Mouse (Mus musculus): ENCODE results near the gene Aplp1.
"Not testable (repeated sequence)": the region's sequence is repeated elsewhere in the genome, so short reads cannot be mapped to it uniquely, and the experiment has no call there.

The Aplp1 gene

DNA sequence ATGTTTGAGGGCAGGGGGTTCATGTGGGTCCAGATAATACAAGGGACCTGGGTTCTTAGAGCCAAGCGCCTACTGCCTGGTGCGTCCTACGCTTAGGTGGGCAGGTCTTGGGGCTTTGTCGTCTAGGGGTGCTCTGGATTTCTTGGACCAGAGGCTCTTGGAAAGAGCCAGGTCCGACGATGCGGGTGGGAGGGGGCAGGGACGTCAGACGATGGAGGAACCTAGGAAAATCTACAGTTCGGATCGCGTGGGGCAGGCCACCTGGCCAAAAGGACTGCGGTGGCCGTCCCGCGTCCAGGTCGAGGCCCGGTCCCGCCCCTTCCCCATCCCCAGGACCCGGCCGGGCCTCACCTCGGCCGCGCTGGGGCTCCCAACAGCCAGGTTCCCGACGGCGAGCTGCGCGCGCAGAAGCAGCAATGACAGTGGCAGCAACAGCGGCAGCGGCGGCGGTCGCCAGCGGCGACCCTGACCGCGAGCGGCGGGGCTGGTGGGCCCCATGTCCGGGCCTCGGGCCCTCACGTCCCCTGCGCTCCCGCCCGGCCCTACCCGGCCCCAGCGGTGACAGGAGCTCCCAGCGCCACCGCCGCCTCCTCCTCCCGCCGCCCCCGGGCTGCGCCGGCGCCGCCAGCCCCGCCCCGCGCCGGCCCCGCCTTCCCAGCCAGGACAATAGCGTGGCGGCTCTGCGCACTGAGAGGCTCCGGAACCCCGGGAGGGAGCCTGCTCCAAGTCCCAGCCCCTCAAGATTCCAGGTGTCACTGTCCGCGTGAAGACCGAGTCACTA lies at the start of gene Aplp1:
Gene Aplp1, minus strand, starts transcription at position 565 of the 781 bp plus-strand sequence.
- DNase-seq, result peak; percentile 76

DNA sequence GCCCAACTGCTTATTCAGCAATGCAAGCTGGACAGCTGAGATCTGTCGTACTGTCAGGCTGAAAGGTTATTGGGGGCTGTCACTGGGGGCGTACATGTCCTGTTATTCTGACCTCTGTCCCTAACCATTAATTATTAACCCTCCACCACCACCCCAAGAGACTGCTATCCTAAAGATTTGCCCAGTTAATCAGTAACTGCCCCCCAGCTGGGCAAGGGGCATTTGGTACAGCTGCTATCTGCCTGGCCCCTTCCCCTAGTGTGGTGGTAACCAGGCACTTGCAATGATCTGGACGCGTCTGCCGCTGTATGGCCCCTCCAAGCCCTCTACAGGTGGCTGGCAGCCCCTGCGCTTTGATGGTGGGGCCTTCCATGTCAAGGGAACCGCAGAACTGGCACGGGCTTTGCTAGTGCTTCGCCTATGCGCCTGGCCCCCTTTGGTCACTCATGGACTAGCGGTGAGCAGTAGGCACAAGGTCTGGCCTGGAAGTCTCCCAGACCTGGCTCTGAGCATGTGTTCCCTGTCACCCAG lies 48.1 kb upstream of the Aplp1 start, which contains the start of gene Prodh2:
Gene Prodh2, plus strand, starts transcription at position 222 of the 531 bp plus-strand sequence.
- DNase-seq, result no peak

DNA sequence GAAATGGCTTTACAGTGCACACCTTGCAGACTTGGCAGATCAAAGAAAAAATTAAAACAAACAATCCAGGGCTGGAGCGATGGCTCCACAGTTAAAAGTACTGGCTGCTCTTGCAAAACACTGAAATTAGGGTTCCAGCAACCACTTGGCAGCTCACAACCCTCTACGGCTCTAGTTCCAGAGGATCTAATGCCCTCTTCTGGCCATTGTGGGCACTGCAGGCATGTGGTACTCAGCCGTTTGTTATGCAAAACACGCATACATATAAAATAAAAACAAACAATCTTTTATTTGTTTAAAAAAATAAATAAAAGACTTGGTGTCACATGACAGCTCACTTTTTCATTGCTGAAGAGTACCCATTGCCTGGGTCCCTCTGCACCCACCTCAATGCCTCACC lies 47.4 kb upstream of the Aplp1 start:
- DNase-seq, result peak; percentile 86

DNA sequence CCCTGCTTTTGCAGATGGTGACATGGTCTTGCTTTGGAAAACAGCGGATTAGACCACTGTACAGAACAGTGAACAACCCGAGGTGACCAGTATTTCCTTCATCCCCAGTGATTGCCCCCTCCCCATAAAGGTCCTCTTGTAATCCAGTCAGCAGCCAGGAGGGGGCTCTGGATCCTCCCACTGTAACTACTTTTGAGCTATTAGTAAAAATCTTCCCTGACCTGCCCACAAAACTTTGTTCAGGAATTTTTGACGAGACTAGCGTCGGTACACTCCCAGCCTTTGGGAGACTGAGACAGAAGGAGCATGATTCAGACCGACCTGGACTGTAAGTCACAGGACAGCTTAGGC lies 45.6 kb upstream of the Aplp1 start:
- DNase-seq, result no peak

DNA sequence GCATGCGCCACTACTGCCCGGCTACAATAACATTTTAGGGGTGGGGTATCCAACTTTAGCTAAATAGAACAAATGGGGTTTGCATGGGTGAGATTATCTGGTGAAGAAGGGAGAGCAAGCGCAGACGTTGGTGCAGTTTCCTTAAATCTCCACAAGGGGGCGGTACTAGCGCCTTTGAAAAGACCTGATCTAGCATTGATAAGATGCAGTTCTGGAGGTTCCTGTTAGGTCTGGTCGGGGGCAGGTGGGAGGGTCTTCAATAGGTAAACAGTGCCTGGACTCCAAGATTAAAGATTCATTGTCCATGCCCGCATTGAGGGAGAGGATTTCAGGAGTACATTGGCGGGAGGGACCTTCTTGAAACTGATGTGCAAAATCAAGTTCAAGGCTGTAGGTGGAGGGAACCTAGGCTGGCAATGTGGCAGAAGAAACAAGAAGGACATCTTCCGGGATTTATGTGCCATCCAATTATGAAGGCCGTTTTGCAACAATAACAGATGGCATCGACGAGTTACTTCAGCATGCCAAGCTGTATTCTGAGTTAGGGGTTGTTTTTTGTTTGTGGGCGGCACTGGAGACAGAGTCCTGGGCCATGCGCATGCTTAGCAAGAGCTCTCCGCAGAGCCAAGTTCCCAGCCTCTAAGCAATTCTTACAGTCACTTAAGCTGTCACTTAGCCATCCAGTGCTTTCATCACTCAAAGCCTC lies 45.1 kb upstream of the Aplp1 start:
- peak; percentile 48 for DNase-seq

DNA sequence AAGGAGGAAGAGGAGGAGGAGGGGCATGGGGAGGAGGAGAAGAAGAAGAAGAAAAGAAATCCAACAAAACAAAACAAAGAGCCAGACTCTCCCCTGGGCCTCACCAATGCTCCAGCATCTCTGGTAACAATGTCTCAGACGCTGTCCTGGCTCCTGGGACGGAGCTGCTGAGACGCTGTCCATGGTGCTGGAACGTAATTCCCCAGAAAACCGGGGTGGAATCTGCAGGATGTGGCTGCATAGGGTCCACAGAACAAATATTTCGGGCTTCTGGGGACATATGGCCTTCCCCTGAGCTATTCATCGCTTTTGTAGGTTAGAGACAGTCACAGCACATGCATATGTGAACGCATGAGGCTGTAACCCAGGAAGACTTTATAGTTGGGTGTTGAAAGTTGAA lies 38.9 kb upstream of the Aplp1 start:
- DNase-seq, result no peak

DNA sequence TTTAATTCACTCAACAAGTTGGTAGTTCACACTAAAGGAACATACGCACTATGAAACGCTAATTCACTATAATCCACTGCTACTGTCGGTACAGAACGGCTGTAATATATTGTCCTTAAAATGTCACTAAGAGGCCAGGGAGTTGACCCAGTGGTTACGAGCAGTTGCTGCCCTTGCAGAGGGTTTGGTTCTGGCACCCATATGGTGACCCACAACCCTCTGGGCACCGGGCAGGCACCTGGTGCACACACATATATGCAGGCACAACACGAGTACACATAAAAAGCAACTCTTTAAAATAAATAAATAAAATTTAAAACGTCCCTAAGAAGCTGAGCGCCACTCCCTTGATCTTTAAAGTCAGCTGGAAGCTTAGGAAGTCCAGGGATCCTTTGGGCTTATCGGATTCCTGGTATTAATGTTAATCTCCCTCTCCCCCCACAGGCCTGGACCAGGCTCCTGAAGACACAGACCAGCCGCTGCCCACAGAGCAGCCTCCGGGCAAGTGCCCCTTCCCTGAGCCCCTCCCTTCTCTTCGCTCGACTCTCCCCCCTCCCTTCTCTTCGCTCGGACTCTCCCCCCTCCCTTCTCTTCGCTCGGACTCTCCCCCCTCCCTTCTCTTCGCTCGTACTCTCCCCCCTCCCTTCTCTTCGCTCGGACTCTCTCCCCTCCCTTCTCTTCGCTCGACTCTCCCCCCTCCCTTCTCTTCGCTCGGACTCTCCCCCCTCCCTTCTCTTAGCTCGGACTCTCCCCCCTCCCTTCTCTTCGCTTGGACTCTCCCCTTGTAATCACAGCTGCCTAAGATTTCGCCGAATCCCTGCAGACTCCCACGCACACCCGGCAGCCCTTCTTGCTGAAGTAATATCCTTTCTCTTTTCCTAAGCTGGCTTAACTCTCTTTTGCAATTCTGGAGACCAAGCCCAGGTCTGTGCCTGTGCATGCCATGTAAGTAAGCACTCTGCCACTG lies 32.4 kb upstream of the Aplp1 start:
- DNase-seq, result no peak

DNA sequence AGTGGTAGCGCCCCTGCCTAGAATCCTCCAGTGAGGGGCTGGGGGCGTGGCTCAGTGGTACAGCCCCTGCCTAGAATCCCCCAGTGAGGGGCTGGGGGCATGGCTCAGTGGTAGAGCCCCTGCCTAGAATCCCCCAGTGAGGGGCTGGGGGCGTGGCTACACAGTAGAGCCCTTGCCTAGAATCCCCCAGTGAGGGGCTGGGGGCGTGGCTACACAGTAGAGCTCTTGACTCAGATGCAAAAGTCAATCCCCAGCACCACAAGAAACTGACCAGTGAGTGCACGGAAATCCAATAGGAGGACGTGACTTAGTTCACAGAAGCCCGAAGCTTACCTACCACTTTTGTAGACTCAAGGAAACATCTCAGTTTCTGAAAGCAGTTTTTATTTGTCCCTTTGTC lies 30.8 kb upstream of the Aplp1 start:
- DNase-seq, result not testable (repeated sequence)

DNA sequence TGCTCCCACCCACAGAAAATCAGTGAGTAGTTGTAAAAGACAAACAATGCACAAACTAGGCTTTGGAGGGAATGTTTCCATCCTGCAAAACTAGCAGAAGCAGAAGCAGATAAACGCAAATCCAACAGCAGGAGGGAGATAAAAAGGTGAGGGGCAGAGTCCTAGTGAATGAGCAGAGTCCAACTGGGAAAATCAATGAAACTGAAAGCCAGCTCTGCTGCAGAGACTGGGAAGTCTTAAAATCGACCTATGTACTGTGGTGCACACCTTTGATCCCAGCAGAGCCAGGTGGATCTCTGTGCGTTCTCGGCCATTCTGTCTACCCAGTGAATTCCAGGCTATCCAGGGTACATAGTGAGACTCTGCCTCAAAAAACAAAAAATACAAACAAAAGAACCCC lies 29.7 kb upstream of the Aplp1 start:
- no peak for DNase-seq

DNA sequence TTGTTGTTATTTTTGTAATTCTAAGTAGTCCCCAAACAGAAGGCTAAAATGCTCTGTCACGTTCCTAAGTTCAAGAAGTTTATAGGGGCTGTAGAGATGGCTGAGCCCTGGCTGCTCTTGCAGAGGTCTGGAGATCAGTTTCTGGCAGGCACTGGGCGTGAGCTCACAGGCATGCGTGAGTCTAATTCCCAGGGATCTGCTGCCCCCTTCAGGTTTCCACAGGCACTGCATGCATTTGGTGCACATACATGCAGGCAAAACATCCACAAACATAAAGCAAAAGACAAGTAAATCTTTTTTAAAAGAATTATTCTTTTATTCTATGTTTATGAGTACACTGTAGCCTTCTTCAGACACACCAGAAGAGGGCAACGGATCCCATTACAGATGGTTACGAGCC lies 27.1 kb upstream of the Aplp1 start:
- DNase-seq, result no peak

DNA sequence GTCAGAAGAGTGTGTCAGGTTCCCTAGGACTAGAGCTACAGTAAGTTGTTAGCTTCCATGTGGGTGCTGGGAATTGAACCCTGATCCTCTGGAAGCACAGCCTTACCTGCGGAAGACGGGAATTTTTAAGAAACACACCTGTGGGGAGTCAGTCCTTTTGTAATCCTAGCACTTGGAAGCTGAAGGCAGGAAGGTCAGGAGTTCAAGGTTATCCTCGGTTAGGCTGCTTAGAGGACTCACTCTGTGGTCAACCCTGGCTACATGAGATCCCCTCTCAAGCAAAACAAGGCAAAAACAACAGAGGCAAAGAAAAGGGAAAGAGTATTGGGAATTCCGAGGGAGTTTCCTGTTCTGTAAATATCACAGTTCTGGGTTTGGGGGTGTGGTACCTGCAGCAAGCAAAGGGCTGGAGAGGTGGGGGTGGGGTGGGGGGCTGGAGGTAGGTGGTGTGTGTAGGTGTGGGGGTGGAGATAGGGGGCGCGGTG lies 19.5 kb upstream of the Aplp1 start:
- no peak for DNase-seq

DNA sequence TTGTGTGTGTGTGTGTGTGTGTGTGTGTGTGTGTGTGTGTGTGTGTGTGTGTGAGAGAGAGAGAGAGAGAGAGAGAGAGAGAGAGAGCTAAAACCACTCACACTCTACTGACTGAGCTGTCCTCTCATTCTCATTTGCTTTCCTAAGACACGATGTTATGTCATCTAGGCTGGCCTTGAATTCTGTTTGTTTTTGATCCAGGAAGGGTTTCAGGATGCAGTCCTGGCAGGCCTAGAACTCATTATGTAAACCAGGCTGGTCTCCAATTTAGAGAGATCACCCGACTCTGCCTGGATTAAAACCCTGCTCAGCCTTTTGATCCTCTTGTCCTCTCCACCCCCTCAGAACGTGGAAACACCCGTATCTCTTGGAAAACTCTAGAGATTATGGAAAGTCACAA lies 18.7 kb upstream of the Aplp1 start:
- DNase-seq, result no peak

DNA sequence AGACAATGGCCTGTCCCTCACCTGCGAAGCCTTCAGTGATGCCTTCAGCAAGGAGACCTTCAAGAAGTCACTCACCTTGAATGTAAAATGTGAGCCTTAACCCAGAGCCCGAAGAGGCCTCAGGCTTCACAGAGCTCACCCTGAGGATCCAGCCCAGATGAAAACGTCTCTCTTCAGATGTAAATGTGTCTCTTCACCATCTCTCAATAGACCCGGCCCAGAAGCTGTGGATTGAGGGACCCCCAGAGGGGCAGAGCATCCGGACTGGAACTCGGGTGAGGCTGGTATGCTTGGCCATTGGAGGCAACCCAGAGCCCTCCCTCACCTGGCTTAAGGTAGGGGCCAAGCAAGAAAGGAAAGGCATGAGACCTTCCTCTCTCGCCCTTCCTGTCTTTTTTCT lies 18.2 kb upstream of the Aplp1 start:
- DNase-seq, result no peak

DNA sequence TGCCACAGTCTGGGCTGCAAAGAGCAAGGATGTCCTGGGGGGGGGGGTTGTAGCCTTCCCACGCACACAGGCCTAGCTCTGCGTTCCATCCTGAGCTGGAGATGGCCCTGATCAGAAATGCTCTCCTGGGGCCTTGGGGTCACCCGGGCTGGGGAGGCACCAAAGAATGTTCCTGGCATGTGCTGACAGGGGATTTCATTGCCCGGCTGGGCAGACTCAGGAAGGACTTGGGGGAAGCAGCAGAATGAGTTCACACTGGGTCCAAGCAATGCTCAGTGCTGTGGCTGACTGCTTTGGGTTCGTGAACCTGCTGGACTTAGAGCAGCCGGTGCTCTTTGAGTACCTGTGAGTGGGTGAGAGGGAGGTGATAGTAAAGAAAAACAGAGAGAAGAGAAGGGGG lies 14.1 kb upstream of the Aplp1 start:
- no peak for DNase-seq

DNA sequence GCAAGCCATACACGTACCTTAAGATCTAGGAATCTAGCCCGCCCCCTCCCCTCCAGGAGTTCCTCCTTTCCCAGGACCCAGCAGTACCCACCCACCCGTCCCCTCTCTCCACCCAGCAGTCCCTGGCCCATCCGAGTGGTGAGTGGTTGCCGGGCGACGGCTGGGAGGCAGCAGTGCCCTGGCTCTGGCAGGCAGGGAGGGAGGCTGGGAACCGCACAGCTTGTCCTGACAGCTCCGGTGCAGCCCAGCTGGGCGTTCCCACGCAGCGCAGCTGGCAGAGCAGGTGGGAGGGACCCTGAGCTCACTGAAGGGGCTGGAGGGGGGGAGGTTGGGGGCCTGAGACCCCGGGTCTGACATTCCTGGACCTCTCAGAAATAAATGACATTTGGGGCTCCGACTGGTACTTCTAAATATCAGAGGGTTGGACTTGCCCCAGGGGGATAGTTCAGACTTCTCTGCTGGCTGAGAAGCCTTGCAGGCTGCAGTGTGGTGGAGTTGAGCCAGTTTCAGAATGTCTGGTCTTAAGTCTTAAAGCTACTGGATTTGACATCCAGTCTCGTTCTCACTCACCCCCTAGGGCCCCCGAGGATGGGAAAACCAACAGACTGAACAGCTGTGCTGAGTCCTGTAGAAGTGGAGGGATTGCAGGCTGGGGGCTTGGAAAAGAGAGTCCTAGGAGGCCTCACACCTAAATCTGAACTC lies 12.4 kb upstream of the Aplp1 start, which contains the start of the genes Kirrel2 and Nphs1:
Gene Kirrel2, minus strand, starts transcription at position 62 of the 702 bp plus-strand sequence.
Gene Nphs1, plus strand, starts transcription at position 687 of the 702 bp plus-strand sequence.
- DNase-seq, result no peak

DNA sequence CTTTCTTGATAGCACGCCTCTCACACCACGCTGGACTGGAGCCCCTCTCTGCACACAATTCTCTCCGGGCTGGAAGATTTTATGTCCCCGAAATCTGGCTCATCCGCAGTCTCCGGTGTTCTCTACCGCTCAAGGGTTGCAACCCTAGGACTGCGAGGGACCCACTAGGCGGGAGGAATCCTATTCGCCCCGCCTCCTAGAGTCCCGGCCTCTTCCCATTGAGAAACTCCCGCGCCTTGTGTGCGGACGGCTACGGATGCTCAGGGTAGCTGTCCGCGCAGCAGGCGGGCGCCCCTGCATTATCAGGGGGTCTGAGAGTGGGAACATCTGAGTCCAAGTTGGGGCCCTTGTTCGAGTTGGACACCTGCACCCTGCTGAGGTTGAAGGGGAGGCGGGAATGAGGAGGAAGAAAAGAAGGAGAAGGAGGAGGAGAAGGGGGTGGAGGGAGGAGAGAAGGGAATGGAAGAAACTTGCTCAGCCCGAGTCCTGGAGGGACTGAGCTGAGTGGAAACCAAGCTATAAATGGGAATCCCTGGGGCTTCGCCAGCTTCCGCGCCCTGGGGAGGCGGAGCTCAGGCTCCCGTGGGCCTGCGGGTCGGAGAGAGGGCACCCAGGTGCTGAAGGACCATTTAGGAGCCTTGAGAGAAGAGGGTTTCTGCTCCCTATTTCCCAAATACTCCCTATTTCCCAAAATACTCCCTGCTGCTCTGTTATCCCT lies 11.7 kb upstream of the Aplp1 start:
- no peak for DNase-seq

DNA sequence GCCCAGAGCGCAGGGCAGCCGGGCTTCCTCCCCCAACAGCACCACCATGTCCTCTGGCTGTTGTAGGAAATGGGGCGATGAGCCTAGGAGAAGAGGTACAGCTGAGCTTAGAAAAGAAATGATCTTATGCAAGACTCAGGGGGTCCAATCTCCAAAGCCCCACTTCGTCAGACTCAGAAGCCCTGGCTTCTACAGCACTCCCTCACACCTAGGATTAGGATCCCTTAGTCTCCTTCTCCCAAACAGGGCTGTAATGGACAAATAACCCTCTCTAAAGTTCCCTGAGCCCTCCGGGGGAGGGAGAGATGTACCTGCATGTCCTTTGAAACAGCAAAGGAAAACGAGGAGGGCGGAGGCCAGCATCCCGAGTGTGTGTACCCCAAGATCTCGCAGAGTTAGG lies 11.2 kb upstream of the Aplp1 start:
- DNase-seq, result no peak

DNA sequence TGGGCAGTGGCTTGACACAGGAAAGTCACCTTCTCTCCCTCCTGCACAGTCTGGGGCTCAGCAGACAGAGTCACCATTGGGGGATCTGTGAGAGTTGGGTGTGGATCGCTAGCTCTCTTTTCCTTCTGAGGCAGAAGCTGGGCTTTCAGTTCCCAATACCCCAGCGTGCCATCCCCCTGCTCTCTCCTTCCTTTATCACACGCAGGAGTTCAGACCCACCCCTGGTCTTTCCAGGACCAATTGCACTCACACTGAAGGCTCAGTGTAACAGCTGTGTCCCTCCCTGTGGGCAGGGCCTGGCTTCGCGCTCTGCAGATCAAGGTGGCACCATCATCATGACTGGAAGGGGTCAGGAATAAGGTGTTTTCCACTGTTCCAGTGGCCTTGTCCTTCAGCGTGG lies 8.9 kb upstream of the Aplp1 start:
- no peak for DNase-seq

DNA sequence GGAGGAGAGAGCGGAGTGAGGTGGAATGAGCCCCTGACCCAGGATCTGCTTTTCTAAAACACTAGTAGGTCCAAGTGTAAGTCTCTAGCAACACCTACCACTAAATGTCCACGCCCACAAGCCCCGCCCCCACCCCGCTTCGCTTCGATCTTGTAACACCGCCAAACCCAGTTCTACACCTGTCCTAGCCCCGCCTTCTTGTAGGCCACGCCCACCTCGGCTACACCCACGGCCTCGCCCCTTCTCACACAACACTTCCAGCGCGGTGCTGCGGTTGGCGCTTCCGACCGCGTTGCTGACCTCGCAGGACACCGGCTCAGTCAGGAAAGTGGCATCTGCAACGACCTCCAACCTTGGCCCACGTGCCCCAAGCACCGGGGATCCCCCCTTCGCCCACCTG lies 8.4 kb upstream of the Aplp1 start:
- DNase-seq, result no peak

DNA sequence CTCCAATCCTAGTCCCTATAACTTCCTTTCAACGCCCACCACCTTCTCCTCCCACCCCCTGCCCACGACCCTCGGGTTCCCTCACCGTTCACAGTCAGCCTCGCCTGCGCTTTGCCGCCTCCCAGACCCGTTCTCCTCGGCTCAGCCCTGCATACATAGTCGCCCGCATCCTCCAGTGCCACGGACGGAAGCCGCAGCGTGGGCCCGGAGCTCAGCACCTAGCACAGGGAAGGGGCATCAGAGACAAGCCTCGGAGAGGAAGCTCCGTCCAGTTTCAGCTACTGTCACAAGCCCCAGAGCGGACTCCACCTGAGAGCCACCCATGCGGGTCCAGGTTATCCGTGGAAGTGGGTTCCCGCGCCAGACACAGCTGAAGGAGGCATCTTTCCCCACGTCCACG lies 8.0 kb upstream of the Aplp1 start:
- DNase-seq, result no peak

DNA sequence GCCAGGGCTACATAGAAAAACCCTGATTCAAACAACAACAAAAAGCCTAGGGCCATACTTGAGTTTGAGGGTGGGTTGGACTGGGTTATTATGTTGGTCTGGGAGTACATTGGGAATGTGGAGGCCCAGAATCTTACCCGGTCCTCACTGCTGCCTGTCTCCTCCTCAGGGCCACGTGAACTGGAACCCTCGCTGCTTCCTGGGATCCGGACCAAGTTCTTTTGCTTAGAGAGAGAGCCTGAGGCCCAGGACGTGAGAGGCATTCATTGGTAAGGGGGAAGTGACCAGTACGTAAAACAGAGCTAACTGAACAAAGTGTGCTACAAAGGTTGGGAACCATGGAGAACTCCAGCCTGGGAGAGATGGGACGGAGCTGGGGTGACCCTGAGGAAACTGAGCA lies 4.9 kb upstream of the Aplp1 start:
- DNase-seq, result no peak

All from cerebellum, adult 8-10 months (tissue).